14 mouse cellular contexts compared by ENCODE assay signal in the genomic region with DNA sequence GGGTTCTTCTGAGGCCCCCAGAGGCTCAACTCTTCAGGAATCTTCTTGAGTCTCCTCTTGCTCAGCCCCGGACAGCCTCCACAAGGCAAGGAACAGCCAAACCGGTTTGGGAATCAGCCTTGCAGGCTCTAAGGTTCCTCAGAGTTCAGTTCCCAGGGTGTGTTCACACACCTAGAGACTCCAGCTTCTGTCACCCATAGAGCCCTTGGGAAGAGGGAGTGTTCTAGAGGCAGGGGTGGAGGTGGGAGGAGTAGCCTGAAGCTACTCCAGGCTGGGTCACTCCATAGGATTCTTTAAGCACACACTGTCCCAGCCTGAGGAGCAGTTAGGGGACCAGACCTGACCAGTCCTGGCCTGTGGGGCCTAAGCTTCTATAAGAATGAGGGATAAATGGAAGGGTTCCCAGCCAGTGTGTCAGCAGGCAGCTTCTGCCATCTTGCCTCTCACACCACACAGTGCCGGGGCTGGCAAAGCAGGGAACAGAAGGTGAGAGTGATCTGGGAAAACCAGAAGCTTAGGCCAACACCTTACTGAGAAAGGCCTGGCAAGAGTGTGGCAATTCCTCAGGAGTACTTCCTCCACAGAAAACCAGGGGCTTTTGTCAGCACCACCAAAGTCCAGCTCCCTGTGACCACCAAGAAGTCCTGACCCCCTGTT.
A peak's percentile ranks its signal among the peaks of the same experiment; 100 is the strongest.
DNase-seq lines count a peak whose midpoint lies in the region; ATAC-seq and TF ChIP-seq lines count a peak whose summit lies in the region.
"Had no signal": no experiment of that assay in that cellular context is flagged by ENCODE, and none has a peak within 500 bp of the region (broad histone marks: within the 10 kb centered on the region; RNA-seq: fewer than 3 reads in every experiment).

No protein-coding gene starts in this region.

- H3K4me1 ChIP-seq in heart, postnatal 0 days (ENCODE audit: control insufficient read depth, insufficient read depth): peaks cover 67% of the 10 kb centered on the region
- no peaks in the 10 kb centered on the region for H3K4me1 ChIP-seq in intestine, postnatal 0 days (replicated peaks; ENCODE audit: control insufficient read depth, insufficient read depth, low read length)

- no peak overlapping the region for H3K4me3 ChIP-seq in heart, postnatal 0 days (ENCODE audit: low read depth, low read length)
- no peak overlapping the region for H3K4me3 ChIP-seq in intestine, postnatal 0 days (ENCODE audit: low read depth, low read length)
- H3K4me3 ChIP-seq: hindbrain, embryonic 10.5 days; liver, embryonic 13.5 days had no signal

- 0 out of 2 replicates have a peak overlapping the region, but pooled peaks have one; percentile 22 for H3K27ac ChIP-seq in heart, postnatal 0 days (ENCODE audit: low read depth)
- no peak overlapping the region for H3K27ac ChIP-seq in intestine, postnatal 0 days (ENCODE audit: low read depth, low read length)
- H3K27ac ChIP-seq: liver, embryonic 13.5 days had no signal

- intact Hi-C loops in heart, postnatal 14 days (cut with DNase I): loop anchor here (2.0 kb wide), 1 partner anchor 17 kb away; no protein-coding TSS in a partner anchor

- DNase-seq in heart, postnatal 0 days (ENCODE audit: low spot score): no peak
- no peak for DNase-seq in heart, postnatal 14 days
- peak; percentile 81 for DNase-seq in brain, adult 2 months (ENCODE audit: low read depth, low spot score)
- DNase-seq in cerebellum, adult 9-10 months: peak; percentile 84
- DNase-seq in adrenal gland, postnatal 36 days: no peak
- no peak for DNase-seq in adrenal gland, adult (ENCODE audit: inconsistent age in 2 of 2, low spot score in 1 of 2)
- DNase-seq: embryo, embryonic 11 days; gastrocnemius, postnatal 14 days; kidney, adult 9 months; liver, embryonic 13.5 days; right cerebral cortex, postnatal 14 days had no signal

- 56% methylated on average over 3 of the region's 3 CpGs for WGBS in heart, postnatal 0 days
- 60% methylated on average over 3 of the region's 3 CpGs for WGBS in intestine, postnatal 0 days

- H3K36me3 ChIP-seq in heart, postnatal 0 days (replicated peaks; ENCODE audit: control insufficient read depth, insufficient read depth, low read length): no peaks in the 10 kb centered on the region
- peaks cover 19% of the 10 kb centered on the region; the same call in 1 of the 2 replicates for H3K36me3 ChIP-seq in intestine, postnatal 0 days (ENCODE audit: control insufficient read depth, insufficient read depth)

- H3K4me2 ChIP-seq in heart, postnatal 0 days (ENCODE audit: low read depth, low read length): no peak overlapping the region
- no peak overlapping the region for H3K4me2 ChIP-seq in intestine, postnatal 0 days (replicated peaks; ENCODE audit: low read depth)
- H3K4me2 ChIP-seq: liver, embryonic 13.5 days had no signal

- TF ChIP-seq EP300 in heart, postnatal 0 days (IDR thresholded peaks at IDR 0.05; ENCODE audit: low read depth): no peak

- no peak for ATAC-seq in heart, postnatal 0 days (ENCODE audit: insufficient read depth, low read depth)
- peak; percentile 34; the same call in 1 of the 2 replicates for ATAC-seq in intestine, postnatal 0 days

- no peak overlapping the region for H3K9ac ChIP-seq in heart, postnatal 0 days (replicated peaks; ENCODE audit: low read depth, low read length)
- H3K9ac ChIP-seq in intestine, postnatal 0 days (ENCODE audit: low read depth, low read length): no peak overlapping the region
- H3K9ac ChIP-seq: liver, embryonic 13.5 days had no signal

- H3K27me3 ChIP-seq in heart, postnatal 0 days (ENCODE audit: control insufficient read depth, insufficient read depth, low read length): no peaks in the 10 kb centered on the region
- no peaks in the 10 kb centered on the region for H3K27me3 ChIP-seq in intestine, postnatal 0 days (replicated peaks; ENCODE audit: control insufficient read depth, insufficient read depth, low read length)
- H3K27me3 ChIP-seq: CH12.LX; liver, embryonic 13.5 days had no signal

- H3K9me3 ChIP-seq in heart, postnatal 0 days (replicated peaks; ENCODE audit: control insufficient read depth, low read length): no peaks in the 10 kb centered on the region
- no peaks in the 10 kb centered on the region for H3K9me3 ChIP-seq in intestine, postnatal 0 days (ENCODE audit: control insufficient read depth)
- H3K9me3 ChIP-seq: hindbrain, embryonic 10.5 days; liver, embryonic 13.5 days had no signal

- no peak for TF ChIP-seq CTCF in heart, postnatal 0 days (IDR thresholded peaks at IDR 0.05; ENCODE audit: low read depth)
- TF ChIP-seq CTCF in intestine, postnatal 0 days (IDR thresholded peaks at IDR 0.05; ENCODE audit: low read depth): no peak

Comparison
In these comparisons a context has a peak if more than half of its experiments do, and no peak if none do; other contexts are left out.
1. DNase-seq: peak in brain, adult 2 months (single experiment) and cerebellum, adult 9-10 months (single experiment); none in heart, postnatal 0 days (single experiment), heart, postnatal 14 days (0 of 2), adrenal gland, postnatal 36 days (0 of 2) and adrenal gland, adult (0 of 2).